Comparison of ENCODE assay signal across 16 mouse cellular contexts in the genomic region with DNA sequence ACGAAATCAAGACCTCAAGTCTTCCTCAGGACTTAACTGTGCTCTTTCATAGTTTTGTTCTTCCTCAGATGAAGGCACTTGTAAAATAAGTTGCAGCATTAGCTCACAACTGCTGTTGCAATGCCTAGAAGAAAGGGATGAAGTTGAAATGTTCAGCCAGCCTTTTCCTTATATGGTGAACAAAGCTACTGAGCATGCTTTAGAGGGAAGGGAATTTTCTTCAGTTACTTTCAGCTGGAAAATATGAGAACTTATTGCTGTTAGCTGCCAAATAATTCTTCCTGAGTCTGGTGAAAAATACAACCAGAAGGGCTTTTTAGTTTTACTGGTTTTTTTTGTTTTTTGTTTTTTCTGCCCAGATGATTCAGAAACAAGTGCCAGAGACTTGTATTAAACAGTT. TPM values are rescaled to one million over a fixed set of nuclear protein-coding genes. Genes with fewer than 3 reads are reported as not detected.
DNase-seq lines count a peak whose midpoint lies in the region; ATAC-seq and TF ChIP-seq lines count a peak whose summit lies in the region.
"Had no signal": no experiment of that assay in that cellular context is flagged by ENCODE, and none has a peak within 500 bp of the region (broad histone marks: within the 10 kb centered on the region; RNA-seq: fewer than 3 reads in every experiment).

No protein-coding gene starts in this region.

- TF ChIP-seq CTCF in heart, postnatal 0 days (IDR thresholded peaks at IDR 0.05; ENCODE audit: low read depth), result no peak
- no peak for TF ChIP-seq CTCF in MEL (IDR thresholded peaks at IDR 0.05 in 2 of 3, conservative IDR thresholded peaks at IDR 0.05 in 1 of 3; ENCODE audit: control insufficient read depth in 1 of 3, insufficient read depth in 1 of 3, low read depth in 2 of 3, low read length in 3 of 3, poor library complexity in 1 of 3, severe bottlenecking in 1 of 3)
- no peak for TF ChIP-seq CTCF in embryonic fibroblast, embryonic 13.5 days (IDR thresholded peaks at IDR 0.05; ENCODE audit: borderline replicate concordance, insufficient read depth, low read length)

- peak; percentile 33 for DNase-seq in heart, postnatal 0 days (ENCODE audit: low spot score)
- no peak for DNase-seq in heart, postnatal 25 days (ENCODE audit: low spot score)
- DNase-seq in MEL (ENCODE audit: low read depth, low spot score), result no peak
- DNase-seq in lung, postnatal 36 days, result peak; percentile 59
- no peak for DNase-seq in frontal cortex, postnatal 36 days (ENCODE audit: low spot score in 2 of 2)
- DNase-seq in natural killer cell, adult 2 months (ENCODE audit: low spot score in 2 of 2), result no peak
- DNase-seq: cerebellum, adult 11 months; left cerebral cortex, postnatal 4 days had no signal

- no peak overlapping the region for H3K27ac ChIP-seq in heart, postnatal 0 days (ENCODE audit: low read depth)
- no peak overlapping the region for H3K27ac ChIP-seq in MEL (ENCODE audit: control insufficient read depth, low read depth, low read length)
- H3K27ac ChIP-seq in embryonic fibroblast, embryonic 13.5 days (ENCODE audit: insufficient read depth, low read length), result peak overlapping the region; percentile 99
- H3K27ac ChIP-seq: macrophage had no signal

- no peak overlapping the region for H3K4me3 ChIP-seq in heart, postnatal 0 days (ENCODE audit: low read depth, low read length)
- no peak overlapping the region for H3K4me3 ChIP-seq in MEL (ENCODE audit: control insufficient read depth in 1 of 2, insufficient read depth in 1 of 2, low read depth in 2 of 2, low read length in 2 of 2)
- H3K4me3 ChIP-seq in embryonic fibroblast, embryonic 13.5 days (ENCODE audit: insufficient read depth, low read length), result no peak overlapping the region

- 71% methylated on average over 1 of the region's 1 CpGs for WGBS in heart, postnatal 0 days

- TF ChIP-seq EP300 in heart, postnatal 0 days (IDR thresholded peaks at IDR 0.05; ENCODE audit: low read depth), result no peak
- TF ChIP-seq EP300 in MEL (IDR thresholded peaks at IDR 0.05; ENCODE audit: low read depth in 1 of 2, low read length in 2 of 2), result no peak

- TF ChIP-seq POLR2A in MEL (IDR thresholded peaks at IDR 0.05; ENCODE audit: control insufficient read depth in 1 of 2, insufficient read depth in 1 of 2, low read depth in 1 of 2, low read length in 2 of 2, poor library complexity in 1 of 2), result no peak
- TF ChIP-seq POLR2A in embryonic fibroblast, embryonic 13.5 days (IDR thresholded peaks at IDR 0.05; ENCODE audit: low read depth, low read length), result 0 out of 2 replicates have a peak, but pooled peaks have one; percentile 29

- no peak for ATAC-seq in heart, postnatal 0 days (ENCODE audit: insufficient read depth, low read depth)
- ATAC-seq: midbrain, embryonic 16.5 days had no signal

- peaks cover 20% of the 10 kb centered on the region for H3K36me3 ChIP-seq in heart, postnatal 0 days (replicated peaks; ENCODE audit: control insufficient read depth, insufficient read depth, low read length)
- H3K36me3 ChIP-seq in MEL (ENCODE audit: control insufficient read depth in 1 of 2, insufficient read depth in 2 of 2, low read length in 2 of 2), result peaks cover 0 to 75% of the 10 kb centered on the region in 2 experiments; a peak in 2 of 4 replicates

- no peaks in the 10 kb centered on the region for H3K9me3 ChIP-seq in heart, postnatal 0 days (replicated peaks; ENCODE audit: control insufficient read depth, low read length)
- H3K9me3 ChIP-seq in MEL (replicated peaks; ENCODE audit: insufficient read depth, low read length), result no peaks in the 10 kb centered on the region

- no peaks in the 10 kb centered on the region for H3K79me2 ChIP-seq in MEL (ENCODE audit: control insufficient read depth, insufficient read depth, low read length, poor library complexity)

- no peak overlapping the region for H3K9ac ChIP-seq in heart, postnatal 0 days (replicated peaks; ENCODE audit: low read depth, low read length)
- H3K9ac ChIP-seq in MEL (ENCODE audit: control insufficient read depth, low read depth, low read length, poor library complexity, severe bottlenecking), result no peak overlapping the region

- intact Hi-C loops in heart, postnatal 25 days (cut with DNase I), result loop anchor here (5.0 kb wide), 1 partner anchor 44 kb away; a partner anchor contains a TSS

- H3K4me1 ChIP-seq in heart, postnatal 0 days (ENCODE audit: control insufficient read depth, insufficient read depth), result no peaks in the 10 kb centered on the region
- no peaks in the 10 kb centered on the region for H3K4me1 ChIP-seq in MEL (ENCODE audit: control insufficient read depth in 1 of 2, insufficient read depth in 2 of 2, low read length in 2 of 2)
- peaks cover 7% of the 10 kb centered on the region for H3K4me1 ChIP-seq in embryonic fibroblast, embryonic 13.5 days (ENCODE audit: control insufficient read depth, insufficient read depth, low read length)

- TF ChIP-seq RAD21 in MEL (IDR thresholded peaks at IDR 0.05; ENCODE audit: low read depth, low read length), result no peak

- no peak overlapping the region for H3K4me2 ChIP-seq in heart, postnatal 0 days (ENCODE audit: low read depth, low read length)

- H3K27me3 ChIP-seq in heart, postnatal 0 days (ENCODE audit: control insufficient read depth, insufficient read depth, low read length), result no peaks in the 10 kb centered on the region
- H3K27me3 ChIP-seq in MEL (ENCODE audit: control insufficient read depth in 1 of 2, insufficient read depth in 2 of 2, low read length in 2 of 2), result no peaks in the 10 kb centered on the region

TF ChIP-seq in MEL, 35 proteins besides CTCF, POLR2A, EP300 and RAD21:
- 0 out of 2 replicates have a peak, but pooled peaks have one; percentile 34 for TF ChIP-seq POLR2AphosphoS2 (IDR thresholded peaks at IDR 0.05; ENCODE audit: low read length)
- no peak for TF ChIP-seq MXI1 (IDR thresholded peaks at IDR 0.05; ENCODE audit: low read depth, low read length)

RNA-seq across cellular contexts. Expression of a gene that starts 45.2 kb away (rescaled TPM):
- 32.2 and 33.7 TPM in 2 replicates for total RNA-seq in heart, postnatal 0 days (2014; rRNA removed; ENCODE audit: low replicate concordance)
- polyA plus RNA-seq in heart, postnatal 0 days (2015; fragmentation: Nextera tagmentation; extraction: Ambion mirVana), result 7.4 TPM in 2 replicates
- total RNA-seq in heart, postnatal 25 days (2021), result 10 to 100 TPM; 25.3 to 30.4 TPM
- 43.2 and 47.5 TPM in 2 replicates for total RNA-seq in MEL (2012; rRNA removed)
- polyA plus RNA-seq in MEL (2012; ENCODE audit: insufficient read depth in 1 of 2, insufficient read length in 2 of 2, low read depth in 1 of 2, low replicate concordance in 2 of 2, missing spikeins in 1 of 2), result 10 to 100 TPM; 45.3 to 77.7 TPM
- 221 and 258 TPM in 2 replicates for polyA plus RNA-seq in embryonic fibroblast, embryonic 13.5 days (2011; ENCODE audit: insufficient read length, low read depth, missing spikeins)

RNA-seq across cellular contexts. Expression of a gene that starts 51.0 kb away (rescaled TPM):
- not detected in 2 replicates for total RNA-seq in heart, postnatal 0 days (2014; rRNA removed; ENCODE audit: low replicate concordance)
- not detected in 2 replicates for polyA plus RNA-seq in heart, postnatal 0 days (2015; fragmentation: Nextera tagmentation; extraction: Ambion mirVana)
- total RNA-seq in heart, postnatal 25 days (2021), result not detected
- not detected in 2 replicates for total RNA-seq in MEL (2012; rRNA removed)
- not detected for polyA plus RNA-seq in MEL (2012; ENCODE audit: insufficient read depth in 1 of 2, insufficient read length in 2 of 2, low read depth in 1 of 2, low replicate concordance in 2 of 2, missing spikeins in 1 of 2)
- not detected in 2 replicates for polyA plus RNA-seq in embryonic fibroblast, embryonic 13.5 days (2011; ENCODE audit: insufficient read length, low read depth, missing spikeins)
- total RNA-seq: adrenal gland, postnatal 36 days; gastrocnemius, postnatal 25 days; layer of hippocampus, adult 18-20 months; left cerebral cortex, postnatal 4 days had no signal
- polyA plus RNA-seq: cortical plate, adult 2 months; forebrain, embryonic 11.5 days; macrophage; midbrain, embryonic 16.5 days had no signal

Comparison
In these comparisons a context has a peak if more than half of its experiments do, and no peak if none do; other contexts are left out.
1. DNase-seq: peak in heart, postnatal 0 days (single experiment) and lung, postnatal 36 days (single experiment); none in heart, postnatal 25 days (single experiment), MEL (single experiment), frontal cortex, postnatal 36 days (0 of 2) and natural killer cell, adult 2 months (0 of 2).